Mouse (Mus musculus): ENCODE results near the gene Nrn1l.

Nrn1l gene

DNA sequence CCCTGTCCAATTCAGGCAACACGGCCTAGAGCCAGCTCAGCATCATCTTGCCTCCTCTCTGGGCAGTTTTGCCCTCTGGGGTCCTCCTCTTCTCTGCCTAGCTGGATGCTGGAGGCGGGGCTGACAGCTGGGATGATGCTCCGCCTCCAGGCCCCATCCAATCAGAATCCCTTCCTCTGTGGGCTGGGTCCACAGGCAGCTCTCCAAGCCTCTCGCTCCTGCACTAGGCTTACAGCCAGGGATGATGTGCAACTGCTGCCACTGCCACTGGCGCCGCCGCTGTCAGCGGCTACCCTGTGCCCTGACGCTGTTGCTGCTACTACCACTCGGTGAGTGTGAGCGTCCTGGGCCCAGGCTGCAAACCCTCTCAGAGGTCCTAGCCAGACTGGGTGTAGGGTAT is at the start of gene Nrn1l:
Gene Nrn1l (plus strand): TSS at position 229 of the 400 bp plus-strand sequence.
- in situ Hi-C loops (cut with MboI; ENCODE audit: unreplicated experiment in 2 of 2), result loop anchor here (5.0 kb wide), 2 partner anchors 34 to 124 kb away; no protein-coding TSS in a partner anchor

DNA sequence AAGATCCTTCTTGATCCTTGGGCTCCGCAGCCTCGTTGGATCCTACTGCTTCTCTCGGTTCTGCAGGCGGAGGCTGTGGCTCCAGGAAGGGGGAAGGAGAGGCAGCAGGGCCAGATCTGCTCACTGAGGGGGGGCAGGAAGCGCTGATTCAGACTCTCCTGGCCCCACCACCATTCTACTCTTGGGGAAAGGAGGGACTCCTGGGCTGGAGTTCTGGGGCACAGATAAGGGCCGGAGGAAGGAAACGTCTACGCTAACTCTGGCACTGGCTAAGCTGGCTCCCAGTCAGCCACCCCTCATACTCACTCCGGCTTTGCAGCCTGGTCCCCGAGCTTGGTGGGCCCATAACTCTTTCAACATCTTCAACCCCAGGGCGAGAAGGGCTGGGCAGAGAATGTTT is 46.7 kb upstream of the Nrn1l start:
- in situ Hi-C loops (cut with MboI; ENCODE audit: unreplicated experiment in 2 of 2), result no loop called here

DNA sequence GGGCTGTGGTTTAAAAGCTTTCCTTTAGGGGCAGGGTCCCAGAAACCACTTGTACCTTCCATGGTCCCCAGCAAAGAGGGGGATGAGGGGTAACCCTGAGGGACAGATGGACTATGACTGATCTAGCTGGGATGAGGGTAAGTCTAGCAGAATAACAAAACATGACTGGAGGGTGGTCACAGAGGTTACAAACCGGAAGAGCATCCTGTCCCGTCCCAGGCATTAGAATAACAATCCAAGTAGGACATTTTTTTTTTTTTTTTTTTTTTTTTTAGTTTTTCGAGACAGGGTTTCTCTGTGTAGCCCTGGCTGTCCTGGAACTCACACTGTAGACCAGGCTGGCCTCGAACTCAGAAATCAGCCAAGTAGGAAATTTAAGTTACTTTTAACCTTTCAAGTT is 43.4 kb upstream of the Nrn1l start:
- in situ Hi-C loops (cut with MboI; ENCODE audit: unreplicated experiment in 2 of 2), result no loop called here

DNA sequence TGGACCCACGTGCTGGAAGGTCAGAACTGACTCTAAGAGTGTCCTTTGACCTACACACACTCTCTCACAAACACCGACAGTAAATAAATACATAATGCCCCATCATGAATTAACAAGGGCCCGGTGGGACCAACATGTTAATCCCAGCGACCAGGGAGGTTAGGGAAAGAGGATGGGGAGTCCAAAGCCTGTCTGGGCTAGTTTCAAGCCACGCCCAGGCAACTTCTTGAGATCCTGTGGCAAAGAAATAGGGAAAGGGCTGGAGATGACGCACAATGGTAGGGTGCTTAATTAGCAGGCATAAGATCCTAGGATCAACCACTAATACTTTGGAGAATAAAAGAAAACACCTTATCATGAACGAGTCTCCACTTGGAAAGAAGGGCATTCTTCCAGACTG is 42.8 kb upstream of the Nrn1l start:
- in situ Hi-C loops (cut with MboI; ENCODE audit: unreplicated experiment in 2 of 2), result no loop called here

DNA sequence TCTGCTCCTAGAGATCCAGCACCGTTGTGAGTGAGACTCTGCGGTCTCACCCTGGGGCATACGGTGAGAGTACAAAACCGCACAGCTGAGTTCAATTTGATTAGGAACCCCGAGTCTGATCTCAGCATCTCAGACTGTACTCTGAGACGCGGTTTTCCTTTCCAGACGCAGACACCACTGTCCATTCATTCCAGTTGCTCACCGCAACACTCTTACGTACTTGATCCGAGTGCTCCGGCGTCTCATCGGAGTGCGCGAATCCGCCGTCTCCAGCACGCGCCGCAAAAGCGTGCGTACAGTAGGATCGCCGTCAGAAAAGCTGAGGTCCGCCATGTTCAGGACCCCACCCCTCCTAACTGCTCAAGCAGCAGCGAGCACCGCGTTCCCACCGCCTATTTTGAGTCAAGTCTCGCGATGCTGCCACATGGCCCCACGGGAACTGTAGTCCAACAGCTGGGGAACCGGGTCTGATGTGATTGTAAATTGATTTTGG is 41.7 kb upstream of the Nrn1l start:
- in situ Hi-C loops (cut with MboI; ENCODE audit: unreplicated experiment in 2 of 2), result no loop called here

DNA sequence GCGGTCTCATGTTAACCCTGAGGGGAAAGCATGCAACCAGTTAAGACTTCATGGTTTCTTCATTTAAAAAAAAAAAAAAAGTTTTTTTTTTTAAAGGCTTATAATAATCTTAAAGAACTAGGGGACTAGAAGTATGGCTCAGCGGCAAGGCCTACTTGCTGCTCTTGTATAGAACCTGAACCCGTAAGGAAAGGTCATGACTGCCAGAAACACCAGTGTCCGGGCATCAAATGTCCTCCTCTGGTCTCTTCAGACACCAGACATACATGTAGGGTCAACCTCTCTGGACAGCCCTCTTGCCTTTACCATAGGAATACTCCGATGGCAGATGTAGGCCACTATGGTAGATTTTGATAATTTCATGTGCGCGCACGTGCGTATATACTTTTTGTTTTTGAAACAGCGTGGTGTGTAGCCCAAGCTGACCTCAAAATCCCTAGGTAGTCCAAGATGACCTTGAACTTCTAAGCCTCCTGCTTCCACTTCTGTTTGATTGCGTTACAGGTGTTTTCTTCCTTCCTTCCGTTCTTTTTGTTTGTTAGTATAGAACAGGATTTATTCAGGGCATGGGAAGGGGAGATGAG is 41.1 kb upstream of the Nrn1l start:
- in situ Hi-C loops (cut with MboI; ENCODE audit: unreplicated experiment in 2 of 2), result no loop called here

DNA sequence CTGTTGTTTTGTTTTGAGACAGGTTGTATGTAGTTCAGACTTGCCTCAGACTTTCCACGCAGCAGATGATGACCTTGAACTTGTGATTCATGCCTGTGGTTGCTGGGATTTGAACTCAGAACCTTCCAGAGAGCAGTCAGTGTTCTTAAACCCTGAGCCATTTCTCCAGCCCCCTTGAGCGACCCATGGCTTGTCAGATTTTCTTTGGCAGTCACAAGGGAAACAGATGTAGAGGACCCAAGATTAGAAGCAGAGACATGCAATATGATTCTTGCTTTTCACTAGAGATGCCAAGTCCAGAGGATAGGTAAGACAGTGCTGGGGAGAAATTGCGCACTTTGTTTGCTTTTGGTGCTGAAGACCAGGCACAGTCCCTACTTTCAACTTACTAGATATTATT is 40.2 kb upstream of the Nrn1l start, which contains the start of gene Cenpt:
Gene Cenpt (minus strand): TSS at position 101 of the 400 bp plus-strand sequence.
- in situ Hi-C loops (cut with MboI; ENCODE audit: unreplicated experiment in 2 of 2), result no loop called here

DNA sequence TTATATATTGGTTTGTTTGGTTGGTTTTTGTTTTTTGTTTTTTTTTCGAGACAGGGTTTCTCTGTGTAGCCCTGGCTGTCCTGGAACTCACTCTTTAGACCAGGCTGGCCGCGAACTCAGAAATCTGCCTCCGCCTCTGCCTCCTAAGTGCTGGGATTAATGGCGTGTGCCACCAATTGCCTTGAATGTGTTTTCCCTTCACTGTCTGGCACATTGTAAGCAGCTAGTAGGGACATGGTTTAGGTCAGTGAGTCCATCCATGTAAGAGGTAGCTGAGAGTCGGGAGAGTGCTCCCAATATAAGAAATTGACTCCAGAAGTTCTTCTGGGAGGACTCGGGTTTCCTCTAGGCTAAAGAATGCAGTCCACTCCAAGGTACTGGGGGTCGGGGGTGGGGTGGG is 39.1 kb upstream of the Nrn1l start:
- in situ Hi-C loops (cut with MboI; ENCODE audit: unreplicated experiment in 2 of 2), result no loop called here

DNA sequence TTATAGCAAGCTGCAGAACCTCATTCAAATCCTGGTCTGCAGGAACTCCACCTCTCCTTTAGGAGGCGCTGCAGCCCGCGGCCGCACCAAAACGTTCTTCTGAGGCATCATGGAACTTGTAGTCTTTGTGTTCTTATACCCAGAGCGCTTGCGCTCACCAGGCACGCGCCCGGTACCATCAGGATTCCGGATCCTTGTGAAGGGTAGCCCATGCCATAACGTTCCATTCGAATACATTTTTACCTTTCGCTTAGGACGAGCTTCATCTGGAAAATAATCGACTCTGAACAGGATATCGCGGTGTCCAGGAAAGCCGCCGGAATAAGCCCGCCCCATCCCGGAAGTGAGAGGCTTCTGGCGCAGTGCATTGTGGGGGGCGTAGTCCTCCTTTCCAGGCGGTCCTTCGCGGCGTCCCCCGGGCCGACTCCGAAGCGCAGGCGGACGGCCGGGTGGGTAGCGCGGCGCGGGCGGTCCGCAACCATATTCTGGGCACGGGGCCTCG is 38.6 kb upstream of the Nrn1l start, which contains the start of gene Thap11:
Gene Thap11 (plus strand): TSS at position 418 of the 502 bp plus-strand sequence.
- in situ Hi-C loops (cut with MboI; ENCODE audit: unreplicated experiment in 2 of 2), result no loop called here

DNA sequence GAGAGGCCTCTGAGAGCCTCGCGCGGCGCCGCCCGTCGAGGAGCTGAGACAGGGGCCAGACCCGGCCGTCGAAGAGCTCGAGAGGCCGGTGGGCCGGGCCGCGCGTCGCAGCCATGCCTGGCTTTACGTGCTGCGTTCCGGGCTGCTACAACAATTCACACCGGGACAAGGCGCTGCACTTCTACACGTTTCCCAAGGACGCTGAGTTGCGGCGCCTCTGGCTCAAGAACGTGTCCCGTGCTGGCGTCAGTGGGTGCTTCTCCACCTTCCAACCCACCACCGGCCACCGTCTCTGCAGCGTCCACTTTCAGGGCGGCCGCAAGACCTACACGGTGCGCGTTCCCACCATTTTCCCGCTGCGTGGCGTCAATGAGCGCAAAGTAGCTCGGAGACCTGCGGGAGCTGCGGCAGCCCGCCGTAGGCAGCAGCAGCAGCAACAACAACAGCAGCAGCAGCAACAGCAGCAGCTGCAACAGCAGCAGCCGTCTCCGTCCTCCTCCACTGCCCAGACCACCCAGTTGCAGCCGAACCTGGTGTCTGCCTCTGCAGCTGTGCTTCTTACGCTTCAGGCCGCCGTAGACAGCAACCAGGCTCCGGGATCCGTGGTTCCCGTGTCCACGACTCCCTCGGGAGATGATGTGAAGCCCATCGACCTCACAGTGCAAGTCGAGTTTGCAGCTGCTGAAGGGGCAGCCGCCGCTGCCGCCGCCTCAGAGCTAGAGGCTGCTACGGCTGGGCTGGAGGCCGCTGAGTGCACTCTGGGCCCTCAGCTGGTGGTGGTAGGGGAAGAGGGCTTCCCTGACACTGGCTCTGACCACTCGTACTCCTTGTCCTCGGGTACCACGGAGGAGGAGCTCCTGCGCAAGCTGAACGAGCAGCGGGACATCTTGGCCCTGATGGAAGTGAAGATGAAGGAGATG is 37.9 kb upstream of the Nrn1l start:
- in situ Hi-C loops (cut with MboI; ENCODE audit: unreplicated experiment in 2 of 2), result no loop called here

DNA sequence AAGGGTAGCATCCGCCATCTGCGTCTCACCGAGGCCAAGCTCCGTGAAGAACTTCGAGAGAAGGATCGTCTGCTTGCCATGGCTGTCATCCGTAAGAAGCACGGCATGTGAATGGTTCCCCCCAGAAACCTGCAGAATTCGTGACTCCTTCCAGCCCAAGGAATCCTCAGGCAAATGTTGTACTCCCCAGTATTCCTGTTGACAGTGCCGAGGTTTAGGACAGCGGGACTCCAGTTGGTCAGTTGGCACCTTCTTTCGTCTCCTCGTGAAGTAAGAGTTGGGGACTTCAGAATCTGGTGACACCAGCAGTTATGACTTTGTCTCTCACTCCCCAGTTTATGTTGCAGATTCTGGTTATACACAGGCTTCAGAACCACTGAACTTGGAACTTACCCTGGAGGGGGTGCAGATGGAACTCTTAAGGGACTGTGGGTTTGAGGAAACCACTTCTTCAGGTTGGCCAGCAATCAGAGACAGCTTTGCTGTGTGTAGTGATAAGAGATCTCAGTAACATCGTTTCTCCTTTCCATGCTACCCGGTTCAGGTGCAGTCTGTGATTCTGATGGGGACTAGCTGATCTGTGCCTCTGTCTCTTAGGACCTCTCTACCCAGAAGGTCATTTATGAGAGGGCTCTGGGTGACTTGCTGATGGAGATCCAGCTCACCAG is 37.1 kb upstream of the Nrn1l start:
- in situ Hi-C loops (cut with MboI; ENCODE audit: unreplicated experiment in 2 of 2), result no loop called here

DNA sequence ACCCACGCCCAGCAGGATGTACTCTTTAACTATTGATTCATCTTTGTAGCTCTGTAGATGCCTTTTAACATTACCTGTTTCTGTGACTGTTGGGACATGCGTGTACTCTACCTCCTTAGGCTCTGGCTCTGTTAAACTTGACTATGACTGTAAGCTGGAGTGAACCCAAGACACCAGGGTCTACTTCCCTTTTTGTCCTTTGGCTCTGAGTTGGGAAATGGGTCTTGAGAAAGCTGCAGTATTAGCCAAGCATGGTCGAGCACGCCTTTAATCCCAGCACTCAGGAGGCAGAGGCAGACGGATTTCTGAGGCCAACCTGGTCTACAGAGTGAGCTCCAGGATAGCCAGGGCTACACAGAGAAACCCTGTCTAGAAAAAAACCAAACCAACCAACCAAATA is 34.9 kb upstream of the Nrn1l start:
- in situ Hi-C loops (cut with MboI; ENCODE audit: unreplicated experiment in 2 of 2), result no loop called here

DNA sequence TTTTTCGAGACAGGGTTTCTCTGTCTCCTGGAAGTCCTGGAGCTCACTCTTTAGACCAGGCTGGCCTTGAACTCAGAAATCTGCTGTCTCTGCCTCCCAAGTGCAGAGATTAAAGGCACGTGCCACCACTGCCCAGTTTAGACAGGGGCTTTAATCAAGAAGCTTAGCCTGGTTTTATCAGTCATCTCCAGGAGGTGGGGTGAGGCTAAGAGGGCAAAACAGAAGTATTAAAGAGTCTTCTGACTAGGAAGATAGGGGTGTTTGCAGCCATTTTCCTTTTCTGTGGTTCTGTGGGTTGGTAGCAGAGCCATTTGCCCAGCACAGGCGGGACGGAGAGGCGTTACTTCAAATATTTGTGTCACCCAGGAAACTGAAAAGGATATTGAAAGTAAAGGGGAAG is 34.1 kb upstream of the Nrn1l start:
- in situ Hi-C loops (cut with MboI; ENCODE audit: unreplicated experiment in 2 of 2), result no loop called here

DNA sequence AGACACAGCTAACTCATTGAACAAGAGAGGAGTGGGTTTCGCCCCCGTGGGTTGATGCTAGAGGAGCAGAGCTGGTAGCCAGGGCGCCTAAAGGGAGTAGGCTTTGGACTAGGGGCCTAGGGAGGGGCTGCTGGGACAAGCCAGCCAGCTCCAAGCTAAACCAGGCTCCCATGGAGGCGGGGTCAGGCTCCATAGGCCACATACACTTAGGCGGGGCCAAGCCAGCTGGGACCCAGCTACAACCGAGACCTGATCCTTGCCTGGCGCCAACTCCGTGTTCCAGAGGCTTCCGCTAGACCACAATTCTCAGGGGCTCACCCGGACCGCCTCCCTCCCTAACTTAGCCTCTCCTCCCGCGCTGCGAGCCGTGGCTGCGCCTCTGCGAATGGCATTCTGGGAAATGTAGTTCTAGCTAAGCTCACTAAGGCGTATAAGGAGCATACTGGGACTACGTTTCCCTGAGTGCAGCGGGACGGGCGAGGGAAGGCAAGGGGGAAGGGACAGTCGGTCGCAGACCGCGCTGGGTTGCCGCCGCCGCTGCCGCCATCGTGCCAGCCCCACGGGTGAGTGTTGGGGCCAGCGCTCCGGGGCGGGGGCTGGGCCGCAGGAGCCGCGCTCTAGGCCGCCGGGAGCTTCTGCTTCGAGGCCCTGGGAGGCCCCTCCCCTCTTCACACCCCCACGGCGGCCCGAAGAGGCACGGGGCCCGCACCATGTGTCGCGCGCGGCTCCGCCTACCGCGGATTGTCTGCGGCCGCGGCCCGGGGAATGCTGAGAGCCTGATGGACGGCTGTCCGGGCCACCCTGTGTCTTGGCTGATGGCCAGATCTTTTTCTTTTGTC is 33.0 kb upstream of the Nrn1l start, which contains the start of gene Nutf2:
Gene Nutf2 (plus strand): TSS at position 438 of the 839 bp plus-strand sequence.
- in situ Hi-C loops (cut with MboI; ENCODE audit: unreplicated experiment in 2 of 2), result no loop called here

DNA sequence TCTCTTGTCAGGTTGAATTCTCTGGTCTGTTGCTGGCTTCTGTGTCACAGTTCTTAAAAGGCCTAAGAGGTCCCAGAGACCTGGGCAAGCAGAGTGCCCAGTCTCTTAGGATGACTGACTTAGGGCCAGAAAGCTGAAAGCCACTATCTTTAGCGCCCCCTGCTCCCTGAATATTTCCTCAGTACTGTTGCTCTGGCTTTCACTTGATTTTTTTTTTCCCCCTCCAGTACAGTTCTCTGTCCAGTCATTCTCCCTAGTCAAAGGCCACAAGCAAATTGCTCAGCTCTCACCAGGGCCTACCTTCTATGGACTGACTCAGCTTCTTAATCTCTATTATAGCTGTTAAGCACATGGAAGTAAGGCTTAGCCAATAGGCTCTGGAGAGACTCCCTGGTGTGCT is 31.4 kb upstream of the Nrn1l start:
- in situ Hi-C loops (cut with MboI; ENCODE audit: unreplicated experiment in 2 of 2), result no loop called here

DNA sequence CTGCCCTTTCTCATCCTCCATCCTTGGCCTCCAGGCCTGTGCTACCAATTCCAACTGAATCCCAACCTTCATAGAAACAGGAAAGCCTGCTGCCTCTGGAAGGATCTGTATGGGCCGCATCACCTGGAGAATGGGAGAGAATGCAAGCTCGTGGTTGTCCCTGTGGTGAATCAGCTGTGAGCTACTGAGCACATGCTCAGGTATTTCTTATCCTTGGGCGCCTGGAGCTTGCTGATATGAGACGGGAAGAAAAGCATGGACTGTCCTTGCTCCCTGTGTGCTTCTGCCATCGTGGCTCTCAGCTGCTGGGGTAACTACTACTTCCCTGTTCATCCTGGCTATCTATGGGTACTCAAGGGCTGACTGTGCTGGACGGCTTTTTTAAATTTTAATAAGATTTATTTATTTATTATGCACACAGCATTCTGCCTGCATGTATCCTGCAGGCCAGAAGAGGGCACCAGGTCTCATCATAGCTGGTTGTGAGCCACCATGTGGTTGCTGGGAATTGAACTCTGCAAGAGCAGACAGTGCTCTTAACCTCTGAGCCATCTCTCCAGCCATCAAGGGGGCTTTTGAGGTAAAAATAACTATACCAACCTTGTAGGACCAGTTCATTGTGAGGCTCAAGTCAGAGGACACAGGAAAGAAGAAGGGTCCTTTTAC is 26.9 kb upstream of the Nrn1l start:
- in situ Hi-C loops (cut with MboI; ENCODE audit: unreplicated experiment in 2 of 2), result no loop called here

DNA sequence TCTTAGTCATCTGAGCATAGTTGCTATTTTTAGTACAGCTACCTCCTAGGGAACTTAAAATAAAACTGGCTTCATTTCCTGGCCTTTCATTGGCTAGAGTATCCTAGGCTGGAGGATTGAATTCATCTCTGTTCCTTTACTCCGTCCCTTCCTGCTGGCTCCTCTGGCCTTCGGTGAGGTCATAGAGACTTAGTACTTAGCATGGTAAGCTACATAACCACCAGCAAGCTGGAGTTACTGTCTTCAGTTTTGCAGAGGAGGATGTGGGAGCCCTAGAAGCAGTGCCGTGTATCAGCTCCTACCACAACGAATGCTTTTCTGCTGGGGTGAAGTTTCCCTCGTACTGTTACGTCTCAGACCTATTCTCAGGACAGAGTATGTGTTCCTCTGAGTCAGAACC is 19.1 kb upstream of the Nrn1l start:
- in situ Hi-C loops (cut with MboI; ENCODE audit: unreplicated experiment in 2 of 2), result no loop called here

DNA sequence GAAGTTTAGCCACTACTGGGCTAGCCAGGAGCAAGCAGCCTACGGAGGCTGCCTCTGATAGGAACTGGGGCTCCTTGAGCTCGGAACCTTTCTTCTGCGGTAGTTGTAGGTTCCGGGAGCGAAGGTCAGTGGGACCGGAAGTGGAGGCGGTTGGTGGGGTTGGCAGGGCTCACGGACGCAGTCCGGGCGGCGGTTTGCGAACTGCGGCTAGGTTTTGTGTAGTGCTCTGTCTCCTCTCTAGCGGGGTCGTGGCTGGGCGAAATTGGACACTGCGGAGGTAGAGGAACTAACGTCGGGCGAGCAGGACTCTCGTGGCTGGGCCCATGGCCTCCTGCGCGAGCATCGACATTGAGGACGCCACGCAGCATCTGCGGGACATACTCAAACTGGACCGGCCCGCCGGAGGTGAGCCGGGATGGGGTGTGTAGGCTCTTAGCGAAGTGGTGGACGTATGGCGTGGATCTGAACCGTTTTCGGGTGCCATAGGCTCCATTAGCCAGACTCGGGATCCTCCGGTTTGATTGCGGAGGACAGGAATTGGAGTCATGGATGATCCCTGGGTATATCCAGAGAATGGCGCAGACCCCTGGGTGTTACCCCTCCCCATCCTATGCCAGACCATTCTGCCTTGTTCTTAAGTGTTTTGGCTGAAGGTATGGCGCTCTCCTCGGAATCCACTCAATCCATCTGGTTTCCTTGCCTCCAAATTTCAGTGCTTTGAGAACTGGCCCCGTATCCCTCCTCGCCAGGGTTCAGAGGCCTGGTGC is 12.4 kb upstream of the Nrn1l start, which contains the start of gene Edc4:
Gene Edc4 (plus strand): TSS at position 128 of the 767 bp plus-strand sequence.
- in situ Hi-C loops (cut with MboI; ENCODE audit: unreplicated experiment in 2 of 2), result no loop called here
